Mouse (Mus musculus) stomach, embryonic 16.5 days (tissue): ENCODE measurements at regions not wholly inside any gene's neighbourhood (a gene's known extent, or its start where the extent isn't known, plus 50 kb on each side); places are given as distances from the start of the nearest gene placed in this dataset.

Experiments
- ATAC-seq: fragments of 200-750 bp; cut with Nextera tagmentation; 2 replicates; pipeline ENCODE4 v1.8.0; 2017; ENCODE audit warnings: moderate number of reproducible peaks, moderate TSS enrichment; ENCODE audit not compliant: insufficient read depth, low FRiP score
- H3K27ac ChIP-seq: fragments of 300-500 bp; sonication (generic); 2 replicates; pipeline ENCODE4 v1.5.1; 2014; ENCODE audit warnings: low read length
- H3K27me3 ChIP-seq: fragments of 300-500 bp; sonication (generic); 2 replicates; pipeline ENCODE4 v1.6.1; 2014; ENCODE audit warnings: low read length, control low read depth, mixed read lengths; ENCODE audit not compliant: control insufficient read depth, insufficient read depth
- H3K36me3 ChIP-seq: fragments of 300-500 bp; sonication (generic); 2 replicates; pipeline ENCODE4 v1.6.1; 2014; ENCODE audit warnings: low read length; ENCODE audit not compliant: control insufficient read depth, insufficient read depth
- H3K4me1 ChIP-seq: fragments of 300-500 bp; sonication (generic); 2 replicates; pipeline ENCODE4 v1.6.1; 2014; ENCODE audit warnings: low read length, control low read depth, mixed read lengths; ENCODE audit not compliant: control insufficient read depth, insufficient read depth
- H3K4me2 ChIP-seq: fragments of 300-500 bp; sonication (generic); 2 replicates; pipeline ENCODE4 v1.6.1; 2014; ENCODE audit warnings: low read depth, low read length, mixed read lengths
- H3K4me3 ChIP-seq: fragments of 300-500 bp; sonication (generic); replicated peaks from 2 replicates; pipeline ENCODE4 v1.5.1; 2014; ENCODE audit warnings: mild to moderate bottlenecking, low read length
- H3K9ac ChIP-seq: fragments of 300-500 bp; sonication (generic); 2 replicates; pipeline ENCODE4 v1.6.1; 2014; ENCODE audit warnings: low read length
- H3K9me3 ChIP-seq: fragments of 300-500 bp; sonication (generic); replicated peaks from 2 replicates; pipeline ENCODE4 v1.6.1; 2016; ENCODE audit warnings: low read length, control low read depth; ENCODE audit not compliant: control insufficient read depth
- WGBS: fragments of 180-500 bp; shearing (Covaris S2); extraction: QIAGEN DNeasy Blood & Tissue Kit; methylation state at CpG from one replicate; pipeline ENCODE4 v1.1.7; 2014; 5-methylcytosine and 5-hydroxymethylcytosine counted together

DNA sequence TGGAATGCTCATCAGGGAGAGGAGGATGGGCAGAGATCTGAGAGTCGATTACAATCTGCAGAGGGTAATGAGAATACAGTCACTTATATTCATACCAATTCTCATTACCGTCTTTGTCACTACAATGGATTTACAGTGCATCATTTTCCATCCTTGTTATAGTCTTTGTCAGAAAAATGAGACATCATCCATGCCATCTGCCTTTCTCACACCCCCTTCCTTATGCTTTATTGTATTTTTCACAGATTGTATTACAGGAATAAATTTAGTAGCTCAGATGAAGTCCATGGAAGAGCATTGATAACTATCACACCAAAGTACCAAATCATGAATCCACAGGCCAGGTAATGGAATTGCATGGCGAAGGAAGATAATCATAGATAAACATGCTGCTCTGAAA lies 779.5 kb downstream of the Cenpc1 start:
- no peaks in the 10 kb centered on the region for H3K4me1 ChIP-seq
- 86% methylated on average over 3 of the region's 3 CpGs for whole genome bisulfite sequencing
- H3K27me3 ChIP-seq = no peaks in the 10 kb centered on the region
- H3K9me3 ChIP-seq = no peaks in the 10 kb centered on the region
- H3K36me3 ChIP-seq = no peaks in the 10 kb centered on the region
- no peak overlapping the region for H3K4me3 ChIP-seq
- no peak overlapping the region for H3K9ac ChIP-seq
- H3K27ac ChIP-seq = no peak overlapping the region
- H3K4me2 ChIP-seq = no peak overlapping the region
- ATAC-seq = no peak

GRCm38 (mm10) chr5:85248453-85248852 lies 816.9 kb downstream of the Cenpc1 start:
- Histone ChIP-seq H3K4me3 (no peak overlapping the region), H3K27ac (no peak overlapping the region), H3K36me3 (no peaks in the 10 kb centered on the region), H3K4me2 (no peak overlapping the region), H3K4me1 (no peaks in the 10 kb centered on the region), H3K9me3 (no peaks in the 10 kb centered on the region; the same call in 1 of the 2 replicates), H3K9ac (no peak overlapping the region), H3K27me3 (no peaks in the 10 kb centered on the region)
- WGBS = 60% methylated on average over 4 of the region's 4 CpGs
- ATAC-seq = no peak

DNA sequence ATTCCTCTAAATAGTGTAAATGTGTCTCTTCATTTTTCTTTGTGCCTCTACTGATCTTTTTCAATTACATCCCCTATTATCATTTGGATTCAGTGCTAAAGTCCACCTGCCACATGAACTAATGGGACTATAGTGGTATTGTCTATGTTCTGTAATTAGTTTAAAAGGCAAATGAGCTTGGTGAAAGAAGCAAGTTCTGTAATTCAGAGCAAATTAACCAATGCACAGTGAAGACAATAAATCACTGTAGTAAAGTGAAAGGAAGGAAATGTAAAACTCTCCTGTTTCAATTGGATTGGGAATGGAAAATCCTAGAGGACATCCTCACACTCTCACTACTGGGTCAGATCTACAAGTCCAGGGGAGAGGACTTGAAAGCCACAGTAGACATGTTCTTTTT lies 823.2 kb upstream of the Epha5 start:
- Histone ChIP-seq H3K4me3 (no peak overlapping the region), H3K9me3 (no peaks in the 10 kb centered on the region), H3K4me1 (no peaks in the 10 kb centered on the region), H3K9ac (no peak overlapping the region), H3K27me3 (no peaks in the 10 kb centered on the region), H3K27ac (no peak overlapping the region), H3K4me2 (no peak overlapping the region), H3K36me3 (no peaks in the 10 kb centered on the region)
- ATAC-seq = no peak

DNA sequence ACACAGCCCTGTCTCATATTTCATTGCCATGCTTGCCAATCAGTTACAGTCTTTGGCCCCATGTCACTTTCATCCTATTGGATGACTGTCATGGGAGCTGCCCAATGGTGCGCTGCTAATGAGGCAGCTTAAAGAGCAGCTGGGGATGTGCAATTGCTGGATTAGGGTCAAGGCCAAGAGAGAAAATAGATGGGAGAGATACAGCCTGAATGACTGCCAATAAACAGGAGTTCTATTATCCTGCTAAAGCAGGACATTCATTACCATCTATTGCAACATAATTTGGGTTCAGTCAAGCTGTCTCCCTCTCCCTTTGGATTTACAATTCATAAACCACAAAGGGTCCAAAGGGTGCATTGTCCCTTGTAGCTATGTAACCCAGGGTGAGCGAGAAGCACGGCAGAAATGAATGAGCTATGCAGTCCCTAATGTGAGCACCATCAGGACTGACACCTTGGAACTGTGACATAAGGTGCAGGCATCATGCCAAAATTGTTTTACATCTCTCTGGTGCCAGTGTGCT lies 822.4 kb upstream of the Epha5 start:
- Histone ChIP-seq H3K9me3 (no peaks in the 10 kb centered on the region), H3K36me3 (no peaks in the 10 kb centered on the region), H3K4me3 (no peak overlapping the region), H3K9ac (no peak overlapping the region), H3K27ac (no peak overlapping the region), H3K4me1 (no peaks in the 10 kb centered on the region), H3K4me2 (no peak overlapping the region), H3K27me3 (no peaks in the 10 kb centered on the region)
- ATAC-seq = 0 out of 2 replicates have a peak, but pooled peaks have one; percentile 40
- WGBS = 82% methylated on average over 3 of the region's 3 CpGs
